Mouse (Mus musculus): ENCODE measurements at regions not wholly inside any gene's neighbourhood (a gene's known extent, or its start where the extent isn't known, plus 50 kb on each side); places are given as distances from the start of the nearest gene placed in this dataset.

- Histone ChIP-seq H3K4me3 (replicated peaks; ENCODE audit: low read length) (no peak overlapping the region), H3K4me2 (ENCODE audit: low read length) (no peak overlapping the region), H3K9ac (replicated peaks; ENCODE audit: low read depth, low read length) (no peak overlapping the region), H3K9me3 (ENCODE audit: control insufficient read depth, low read length) (no peaks in the 10 kb centered on the region), H3K36me3 (ENCODE audit: control insufficient read depth, insufficient read depth) (no peaks in the 10 kb centered on the region), H3K27me3 (replicated peaks; ENCODE audit: control insufficient read depth, insufficient read depth, low read length) (no peaks in the 10 kb centered on the region), H3K4me1 (replicated peaks; ENCODE audit: control insufficient read depth, insufficient read depth, low read length) (peaks cover 17% of the 10 kb centered on the region), H3K27ac (ENCODE audit: low read length) (peak overlapping the region; percentile 6; the same call in 1 of the 2 replicates)
- WGBS: 75% methylated on average over 9 of the region's 9 CpGs
- ATAC-seq: no peak
Measured at GRCm38 (mm10) chr12:71578006-71578405, 252.9 kb upstream of the Daam1 start.

- Histone ChIP-seq H3K4me3 (replicated peaks; ENCODE audit: low read length) (no peak overlapping the region), H3K27me3 (replicated peaks; ENCODE audit: control insufficient read depth, insufficient read depth, low read length) (no peaks in the 10 kb centered on the region), H3K9me3 (ENCODE audit: control insufficient read depth, low read length) (no peaks in the 10 kb centered on the region), H3K9ac (replicated peaks; ENCODE audit: low read depth, low read length) (no peak overlapping the region), H3K27ac (ENCODE audit: low read length) (no peak overlapping the region), H3K4me1 (replicated peaks; ENCODE audit: control insufficient read depth, insufficient read depth, low read length) (peaks cover 12% of the 10 kb centered on the region), H3K4me2 (ENCODE audit: low read length) (no peak overlapping the region), H3K36me3 (ENCODE audit: control insufficient read depth, insufficient read depth) (no peaks in the 10 kb centered on the region)
- WGBS: 34% methylated on average over 11 of the region's 11 CpGs
- peak; percentile 40 for ATAC-seq
Measured at GRCm38 (mm10) chr12:71578912-71579311, 252.0 kb upstream of the Daam1 start.

GRCm38 (mm10) chr12:71580532-71581290 lies 250.2 kb upstream of the Daam1 start:
- Histone ChIP-seq H3K36me3 (ENCODE audit: control insufficient read depth, insufficient read depth) (no peaks in the 10 kb centered on the region), H3K4me1 (replicated peaks; ENCODE audit: control insufficient read depth, insufficient read depth, low read length) (peaks cover 10% of the 10 kb centered on the region), H3K27ac (ENCODE audit: low read length) (no peak overlapping the region), H3K4me3 (replicated peaks; ENCODE audit: low read length) (no peak overlapping the region), H3K27me3 (replicated peaks; ENCODE audit: control insufficient read depth, insufficient read depth, low read length) (no peaks in the 10 kb centered on the region), H3K9ac (replicated peaks; ENCODE audit: low read depth, low read length) (no peak overlapping the region), H3K4me2 (ENCODE audit: low read length) (no peak overlapping the region), H3K9me3 (ENCODE audit: control insufficient read depth, low read length) (no peaks in the 10 kb centered on the region)
- ATAC-seq: no peak
- 76% methylated on average over 12 of the region's 12 CpGs for WGBS

- Histone ChIP-seq H3K4me1 (replicated peaks; ENCODE audit: control insufficient read depth, insufficient read depth, low read length) (peaks cover 7% of the 10 kb centered on the region), H3K4me3 (replicated peaks; ENCODE audit: low read length) (no peak overlapping the region), H3K9me3 (ENCODE audit: control insufficient read depth, low read length) (no peaks in the 10 kb centered on the region), H3K9ac (replicated peaks; ENCODE audit: low read depth, low read length) (no peak overlapping the region), H3K36me3 (ENCODE audit: control insufficient read depth, insufficient read depth) (no peaks in the 10 kb centered on the region), H3K27me3 (replicated peaks; ENCODE audit: control insufficient read depth, insufficient read depth, low read length) (no peaks in the 10 kb centered on the region), H3K4me2 (ENCODE audit: low read length) (no peak overlapping the region), H3K27ac (ENCODE audit: low read length) (no peak overlapping the region)
- WGBS: 76% methylated on average over 8 of the region's 8 CpGs
- no peak for ATAC-seq
Measured at GRCm38 (mm10) chr12:71584618-71585017, 246.3 kb upstream of the Daam1 start.

- no peak for ATAC-seq
- no peak overlapping the region for H3K9ac ChIP-seq (replicated peaks; ENCODE audit: low read depth, low read length)
- 68% methylated on average over 9 of the region's 9 CpGs for WGBS
- no peak overlapping the region for H3K4me3 ChIP-seq (replicated peaks; ENCODE audit: low read length)
- H3K27ac ChIP-seq (ENCODE audit: low read length): peak overlapping the region; percentile 53
- no peaks in the 10 kb centered on the region for H3K27me3 ChIP-seq (replicated peaks; ENCODE audit: control insufficient read depth, insufficient read depth, low read length)
- H3K9me3 ChIP-seq (ENCODE audit: control insufficient read depth, low read length): no peaks in the 10 kb centered on the region
- peaks cover 5% of the 10 kb centered on the region for H3K4me1 ChIP-seq (replicated peaks; ENCODE audit: control insufficient read depth, insufficient read depth, low read length)
- H3K4me2 ChIP-seq (ENCODE audit: low read length): no peak overlapping the region
- no peaks in the 10 kb centered on the region for H3K36me3 ChIP-seq (ENCODE audit: control insufficient read depth, insufficient read depth)
Measured at GRCm38 (mm10) chr12:71598641-71599040, 232.2 kb upstream of the Daam1 start.

GRCm38 (mm10) chr12:71601091-71601690 lies 229.7 kb upstream of the Daam1 start:
- Histone ChIP-seq H3K9me3 (ENCODE audit: control insufficient read depth, low read length) (no peaks in the 10 kb centered on the region), H3K4me2 (ENCODE audit: low read length) (no peak overlapping the region), H3K4me3 (replicated peaks; ENCODE audit: low read length) (no peak overlapping the region), H3K36me3 (ENCODE audit: control insufficient read depth, insufficient read depth) (no peaks in the 10 kb centered on the region), H3K27me3 (replicated peaks; ENCODE audit: control insufficient read depth, insufficient read depth, low read length) (no peaks in the 10 kb centered on the region), H3K9ac (replicated peaks; ENCODE audit: low read depth, low read length) (0 out of 2 replicates have a peak overlapping the region, but pooled peaks have one; percentile 0), H3K27ac (ENCODE audit: low read length) (no peak overlapping the region), H3K4me1 (replicated peaks; ENCODE audit: control insufficient read depth, insufficient read depth, low read length) (peaks cover 5% of the 10 kb centered on the region)
- peak; percentile 59; the same call in 1 of the 2 replicates for ATAC-seq
- 35% methylated on average over 8 of the region's 8 CpGs for WGBS

GRCm38 (mm10) chr12:71603136-71603535 lies 227.7 kb upstream of the Daam1 start:
- H3K4me3 ChIP-seq (replicated peaks; ENCODE audit: low read length): no peak overlapping the region
- no peaks in the 10 kb centered on the region for H3K36me3 ChIP-seq (ENCODE audit: control insufficient read depth, insufficient read depth)
- peaks cover 9% of the 10 kb centered on the region for H3K4me1 ChIP-seq (replicated peaks; ENCODE audit: control insufficient read depth, insufficient read depth, low read length)
- WGBS: 92% methylated on average over 10 of the region's 10 CpGs
- no peaks in the 10 kb centered on the region for H3K9me3 ChIP-seq (ENCODE audit: control insufficient read depth, low read length)
- no peak overlapping the region for H3K27ac ChIP-seq (ENCODE audit: low read length)
- H3K27me3 ChIP-seq (replicated peaks; ENCODE audit: control insufficient read depth, insufficient read depth, low read length): no peaks in the 10 kb centered on the region
- no peak overlapping the region for H3K4me2 ChIP-seq (ENCODE audit: low read length)
- H3K9ac ChIP-seq (replicated peaks; ENCODE audit: low read depth, low read length): no peak overlapping the region
- ATAC-seq: no peak

- Histone ChIP-seq H3K9ac (replicated peaks; ENCODE audit: low read depth, low read length) (no peak overlapping the region; the same call in 1 of the 2 replicates), H3K27me3 (replicated peaks; ENCODE audit: control insufficient read depth, insufficient read depth, low read length) (no peaks in the 10 kb centered on the region), H3K4me3 (replicated peaks; ENCODE audit: low read length) (no peak overlapping the region), H3K4me1 (replicated peaks; ENCODE audit: control insufficient read depth, insufficient read depth, low read length) (peaks cover 5% of the 10 kb centered on the region; the same call in 1 of the 2 replicates), H3K36me3 (ENCODE audit: control insufficient read depth, insufficient read depth) (no peaks in the 10 kb centered on the region), H3K9me3 (ENCODE audit: control insufficient read depth, low read length) (no peaks in the 10 kb centered on the region), H3K27ac (ENCODE audit: low read length) (peak overlapping the region; percentile 77), H3K4me2 (ENCODE audit: low read length) (no peak overlapping the region)
- 30% methylated on average over 3 of the region's 3 CpGs for WGBS
- ATAC-seq: 0 out of 2 replicates have a peak, but pooled peaks have one; percentile 40
Measured at GRCm38 (mm10) chr12:71606366-71606765, 224.5 kb upstream of the Daam1 start.

- 0 out of 2 replicates have a peak, but pooled peaks cover 5% of the 10 kb centered on the region for H3K4me1 ChIP-seq (replicated peaks; ENCODE audit: control insufficient read depth, insufficient read depth, low read length)
- no peak overlapping the region for H3K27ac ChIP-seq (ENCODE audit: low read length)
- no peak overlapping the region for H3K4me2 ChIP-seq (ENCODE audit: low read length)
- H3K9me3 ChIP-seq (ENCODE audit: control insufficient read depth, low read length): no peaks in the 10 kb centered on the region
- no peak overlapping the region for H3K9ac ChIP-seq (replicated peaks; ENCODE audit: low read depth, low read length)
- no peaks in the 10 kb centered on the region for H3K36me3 ChIP-seq (ENCODE audit: control insufficient read depth, insufficient read depth)
- no peak overlapping the region for H3K4me3 ChIP-seq (replicated peaks; ENCODE audit: low read length)
- H3K27me3 ChIP-seq (replicated peaks; ENCODE audit: control insufficient read depth, insufficient read depth, low read length): no peaks in the 10 kb centered on the region
- WGBS: 87% methylated on average over 4 of the region's 4 CpGs
- no peak for ATAC-seq
Measured at GRCm38 (mm10) chr12:71607966-71608365, 222.9 kb upstream of the Daam1 start.

All from forebrain, embryonic 16.5 days (tissue).